Mouse (Mus musculus) ES-Bruce4 (cell line): ENCODE measurements around the gene Scn2b.

Experiments used
- CTCF ChIP-seq: IDR thresholded peaks from one replicate; pipeline ENCODE4 v1.8.1; 2011; ENCODE audit warnings: low read depth, low read length
- EP300 ChIP-seq: IDR thresholded peaks from 2 replicates; pipeline ENCODE4 v1.6.1; 2011; ENCODE audit warnings: low read depth, low read length; ENCODE audit not compliant: insufficient read depth

- TF ChIP-seq CTCF (no peak), EP300 (no peak)
Observed at GRCm38 (mm10) chr9:45153361-45153760, 35.8 kb downstream of the Scn2b start.
